Mouse (Mus musculus): ENCODE data around the gene Lexm.

Gene Lexm

DNA sequence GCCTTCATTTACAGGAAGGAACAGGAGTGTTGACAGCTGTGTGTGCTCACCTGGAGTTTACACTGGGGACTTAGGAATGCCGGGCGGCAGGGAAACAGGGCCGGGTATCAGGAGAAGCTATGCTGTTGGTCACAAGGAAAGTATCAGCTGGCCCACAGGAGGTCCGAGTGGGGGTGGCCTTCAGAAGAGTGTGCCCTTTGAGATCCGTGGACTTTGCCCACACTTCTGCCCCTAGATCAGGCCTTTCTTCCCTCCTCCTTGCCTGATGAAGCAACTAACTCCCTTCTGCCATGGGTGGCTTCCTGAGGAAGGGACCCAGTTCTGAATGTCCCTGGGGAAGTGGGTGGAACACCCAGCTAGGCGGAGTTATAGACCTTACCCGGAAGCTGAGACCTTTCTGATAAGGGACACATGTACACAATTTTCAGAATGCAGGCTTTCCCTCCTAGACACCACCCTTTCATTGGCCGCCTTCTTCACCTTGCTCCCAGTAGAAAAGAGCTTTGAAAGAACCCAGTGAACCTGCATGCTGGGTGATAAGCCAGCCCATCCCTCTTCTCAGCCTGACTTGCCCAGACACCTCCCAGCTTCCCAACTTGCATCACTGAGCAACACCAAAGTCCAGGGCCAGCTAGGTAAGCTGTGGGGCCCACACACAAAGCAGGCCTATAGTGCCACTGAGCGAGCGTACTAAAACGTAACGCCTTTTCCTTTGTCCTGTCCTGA lies 34.5 kb downstream of the Lexm start:
- no peak for DNase-seq (ENCODE audit: low read depth, low spot score)

DNA sequence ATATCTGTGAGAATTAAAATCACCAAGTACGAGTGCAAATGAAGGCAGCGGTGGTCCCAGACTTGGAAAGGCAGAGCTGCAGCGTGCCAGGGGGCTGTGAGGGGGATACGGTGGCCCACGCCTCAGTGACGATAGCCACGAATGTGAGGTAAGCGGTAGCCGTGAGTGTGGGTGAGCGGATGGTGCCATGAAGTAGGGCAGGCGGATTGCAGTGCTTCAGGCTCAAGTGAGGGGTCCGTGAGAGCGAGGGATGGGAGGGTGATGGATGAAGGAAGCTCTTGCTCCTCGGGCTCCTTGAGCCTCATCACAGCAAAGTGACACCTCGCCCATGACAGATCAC lies 35.2 kb downstream of the Lexm start:
- no peak for DNase-seq (ENCODE audit: low read depth, low spot score)

DNA sequence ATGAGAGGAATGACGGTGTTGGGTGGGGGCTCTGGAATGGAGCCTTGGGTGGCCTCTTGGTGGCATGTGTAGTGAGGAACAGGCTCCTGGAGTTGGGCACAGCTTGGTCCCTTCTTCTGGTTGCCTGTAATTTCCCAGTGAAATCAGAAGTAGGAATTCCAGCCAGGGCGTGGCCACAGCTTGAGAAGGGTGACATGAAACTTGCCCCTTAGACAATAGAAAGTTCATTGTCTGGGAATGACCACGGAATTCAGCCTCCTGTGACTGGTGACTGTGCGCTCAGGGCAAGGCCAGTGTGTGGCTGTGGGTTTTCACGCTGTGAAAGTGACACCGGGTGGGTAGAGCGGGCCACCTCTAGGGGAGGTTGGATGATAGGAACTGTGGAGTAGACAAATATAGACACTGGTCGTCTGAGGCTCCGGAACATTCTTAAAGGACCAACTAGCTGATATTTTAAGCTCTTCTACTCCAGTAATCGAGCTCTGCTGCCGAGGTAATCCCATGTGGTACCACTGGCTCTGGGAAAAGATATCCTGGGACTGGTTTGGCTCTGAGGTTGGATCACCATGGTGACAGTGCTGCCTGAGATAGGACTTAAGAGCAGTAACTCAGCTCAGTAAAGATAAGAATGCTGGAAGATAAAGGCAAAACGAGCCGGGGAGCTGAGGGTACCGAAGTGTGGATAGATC lies 35.7 kb downstream of the Lexm start:
- no peak for DNase-seq (ENCODE audit: low read depth, low spot score)

DNA sequence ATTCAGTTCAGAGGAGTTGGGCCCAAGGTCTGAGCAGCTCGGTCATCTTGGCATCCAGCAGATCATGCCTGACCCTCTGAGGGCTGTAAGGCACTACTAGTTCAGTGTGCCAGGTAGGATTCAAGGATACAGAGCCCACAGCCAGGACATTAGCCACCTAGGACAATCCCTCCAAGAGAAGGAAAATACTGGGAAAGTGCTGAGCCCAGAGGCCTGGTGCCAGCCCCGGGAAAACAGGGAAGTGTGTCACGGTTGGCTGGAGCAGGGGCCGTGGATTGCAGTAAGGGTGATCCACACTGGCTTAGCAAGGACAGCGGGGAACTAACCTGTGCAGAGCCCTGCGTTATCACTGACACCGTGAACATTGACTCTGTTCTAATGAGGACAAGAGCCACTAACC lies 39.5 kb downstream of the Lexm start:
- DNase-seq (ENCODE audit: low read depth, low spot score) = no peak

DNA sequence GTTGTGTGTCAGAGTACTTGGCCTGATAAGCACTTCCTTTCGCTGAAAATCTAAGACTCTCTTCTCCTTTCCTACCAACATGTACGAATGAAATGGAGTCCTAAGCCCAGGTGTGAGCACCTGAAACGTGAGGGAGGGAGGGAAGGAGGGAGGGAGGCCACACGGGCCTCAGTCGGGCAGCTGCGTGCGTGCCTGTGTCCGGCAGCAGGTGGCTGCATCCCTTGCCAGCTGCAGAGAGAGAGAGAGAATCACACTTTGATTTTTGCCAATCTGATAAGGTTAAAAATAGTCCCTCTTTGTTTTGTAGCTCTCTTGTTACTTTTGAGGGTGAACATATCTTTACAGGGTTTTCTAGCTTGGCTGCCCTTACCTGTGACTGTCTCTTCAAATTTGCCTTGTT lies 42.0 kb downstream of the Lexm start:
- DNase-seq (ENCODE audit: low read depth, low spot score) = no peak

DNA sequence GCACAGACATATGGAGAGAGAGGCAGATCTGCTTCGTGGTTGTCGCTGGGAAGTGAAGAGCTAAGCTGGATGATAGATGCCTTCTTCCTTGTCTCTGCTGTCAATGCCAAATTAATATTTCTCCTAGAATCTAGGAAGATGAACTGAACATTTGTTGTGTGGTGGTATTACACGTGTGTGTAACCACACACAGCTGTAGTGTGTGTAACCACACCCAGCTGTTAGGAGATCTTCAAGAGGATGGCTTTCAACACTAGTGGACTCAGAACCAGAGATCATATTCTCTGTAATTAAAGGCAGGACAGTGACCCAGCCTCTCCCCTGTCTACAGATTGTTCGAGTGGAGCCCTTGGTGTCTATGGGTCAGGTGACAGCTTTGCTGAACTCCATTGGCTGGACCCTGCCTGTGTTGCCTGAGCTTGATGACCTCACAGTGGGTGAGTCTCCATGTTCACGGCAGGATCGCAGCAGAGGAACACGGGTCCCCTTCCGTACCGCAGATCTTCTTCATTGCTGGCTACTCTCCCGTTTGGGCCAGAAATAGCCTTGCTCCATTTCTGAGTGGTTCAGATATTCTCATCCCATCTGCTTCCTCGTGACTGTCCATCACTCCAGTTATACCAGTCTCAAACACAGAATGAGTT lies 45.8 kb downstream of the Lexm start:
- no peak for DNase-seq (ENCODE audit: low read depth, low spot score)

DNA sequence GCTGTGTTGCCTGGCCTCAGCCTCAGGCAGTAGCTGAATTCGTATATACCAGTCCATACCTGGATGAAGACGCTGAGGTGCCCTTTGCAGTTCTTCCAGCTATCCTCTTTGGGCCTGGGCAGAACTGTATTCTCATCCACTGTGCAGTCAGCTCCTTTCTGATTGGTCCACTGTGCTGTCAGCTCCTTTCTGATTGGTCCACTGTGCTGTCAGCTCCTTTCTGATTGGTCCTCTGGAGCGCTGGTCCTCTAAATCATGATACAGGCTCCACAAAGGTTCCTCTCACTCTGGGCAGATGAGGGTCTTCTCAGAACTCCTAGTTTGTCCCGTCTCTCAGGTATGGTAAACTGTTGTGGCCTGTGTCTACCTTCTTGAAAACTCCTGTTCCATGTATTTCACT lies 47.4 kb downstream of the Lexm start:
- DNase-seq (ENCODE audit: low read depth, low spot score) = no peak

DNA sequence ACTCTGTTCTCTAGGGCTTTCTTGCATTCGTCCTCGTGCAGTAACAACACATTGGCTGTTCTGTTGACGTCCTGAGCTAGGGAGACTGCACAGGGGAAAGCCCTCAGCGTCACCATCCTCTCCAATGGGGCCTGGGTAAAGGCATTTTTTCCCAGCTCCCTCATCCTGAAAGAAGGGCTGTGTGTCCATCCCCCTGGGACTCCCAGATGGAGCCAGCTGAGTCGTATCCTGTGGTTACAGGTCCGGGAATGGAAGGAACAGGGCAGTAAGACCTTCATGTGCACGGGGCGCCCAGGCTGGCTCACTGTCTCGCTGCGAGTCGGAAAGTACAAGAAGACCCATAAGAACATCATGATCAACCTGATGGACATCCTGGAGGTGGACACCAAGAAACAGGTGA lies 52.9 kb downstream of the Lexm start:
- DNase-seq (ENCODE audit: low read depth, low spot score) = no peak

DNA sequence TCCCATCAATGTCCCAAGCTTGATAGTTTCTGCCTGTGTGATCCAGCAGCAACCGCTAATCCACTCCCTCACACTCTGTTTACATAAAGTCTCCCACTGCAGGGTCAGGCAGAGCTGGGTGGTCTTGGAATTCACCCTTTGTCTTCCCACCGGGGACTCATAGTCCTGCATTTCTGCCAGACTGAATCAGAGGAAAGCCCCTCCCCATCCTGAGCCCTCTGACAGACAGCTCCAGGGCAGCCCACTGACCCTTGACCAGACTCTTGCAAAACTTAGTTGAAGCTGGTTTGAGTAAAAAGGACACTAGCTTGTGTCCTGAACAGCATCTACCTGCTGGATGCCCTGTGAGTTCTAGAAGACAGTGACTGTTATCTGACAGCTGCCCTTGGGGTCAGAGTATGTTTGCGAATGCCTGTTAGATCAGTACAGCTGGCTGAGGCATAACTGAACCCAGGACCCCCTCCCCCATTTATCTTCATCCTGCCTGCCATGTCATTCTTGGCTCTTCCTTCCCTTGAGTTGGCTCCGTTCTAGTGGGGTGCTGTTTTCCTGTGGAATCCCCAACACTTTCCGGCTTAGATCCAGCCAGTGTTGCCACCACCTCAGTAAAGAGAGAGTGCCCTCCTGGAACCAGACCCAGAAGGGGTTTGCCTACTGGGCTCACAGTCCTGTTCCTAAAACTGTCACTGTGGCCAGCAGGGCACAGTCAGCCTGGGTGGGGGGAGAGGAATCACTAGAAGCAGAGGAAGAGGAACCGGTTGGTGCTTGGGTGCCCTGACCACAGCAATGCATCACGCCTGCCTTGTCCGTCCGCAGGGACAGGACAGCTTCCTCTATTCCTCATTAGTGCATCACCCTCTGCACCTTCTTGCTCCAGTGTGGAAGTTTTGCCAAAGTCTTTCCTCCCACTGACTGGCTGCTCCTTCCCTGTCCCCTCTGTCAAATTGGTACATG lies 53.9 kb downstream of the Lexm start:
- DNase-seq (ENCODE audit: low read depth, low spot score) = no peak

DNA sequence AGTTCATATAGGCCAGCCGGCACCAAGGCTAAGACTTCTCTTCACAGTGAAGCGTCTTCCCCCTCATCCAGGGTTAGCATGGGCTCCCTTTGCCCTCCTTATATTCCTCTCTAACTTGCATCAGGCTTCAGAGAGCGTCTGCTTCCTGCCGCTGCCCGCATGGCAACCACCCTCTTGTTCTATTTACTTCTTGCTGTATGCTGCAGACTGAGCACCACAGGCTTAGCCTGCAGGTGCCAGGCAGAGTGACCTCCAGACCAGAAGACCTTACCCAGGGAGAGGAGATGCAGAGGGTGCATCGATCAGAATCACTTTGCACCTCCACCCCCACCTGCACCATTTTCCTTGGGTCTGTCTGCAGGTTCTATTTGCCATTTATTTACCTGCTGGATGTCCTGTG lies 55.0 kb downstream of the Lexm start:
- no peak for DNase-seq (ENCODE audit: low read depth, low spot score)

DNA sequence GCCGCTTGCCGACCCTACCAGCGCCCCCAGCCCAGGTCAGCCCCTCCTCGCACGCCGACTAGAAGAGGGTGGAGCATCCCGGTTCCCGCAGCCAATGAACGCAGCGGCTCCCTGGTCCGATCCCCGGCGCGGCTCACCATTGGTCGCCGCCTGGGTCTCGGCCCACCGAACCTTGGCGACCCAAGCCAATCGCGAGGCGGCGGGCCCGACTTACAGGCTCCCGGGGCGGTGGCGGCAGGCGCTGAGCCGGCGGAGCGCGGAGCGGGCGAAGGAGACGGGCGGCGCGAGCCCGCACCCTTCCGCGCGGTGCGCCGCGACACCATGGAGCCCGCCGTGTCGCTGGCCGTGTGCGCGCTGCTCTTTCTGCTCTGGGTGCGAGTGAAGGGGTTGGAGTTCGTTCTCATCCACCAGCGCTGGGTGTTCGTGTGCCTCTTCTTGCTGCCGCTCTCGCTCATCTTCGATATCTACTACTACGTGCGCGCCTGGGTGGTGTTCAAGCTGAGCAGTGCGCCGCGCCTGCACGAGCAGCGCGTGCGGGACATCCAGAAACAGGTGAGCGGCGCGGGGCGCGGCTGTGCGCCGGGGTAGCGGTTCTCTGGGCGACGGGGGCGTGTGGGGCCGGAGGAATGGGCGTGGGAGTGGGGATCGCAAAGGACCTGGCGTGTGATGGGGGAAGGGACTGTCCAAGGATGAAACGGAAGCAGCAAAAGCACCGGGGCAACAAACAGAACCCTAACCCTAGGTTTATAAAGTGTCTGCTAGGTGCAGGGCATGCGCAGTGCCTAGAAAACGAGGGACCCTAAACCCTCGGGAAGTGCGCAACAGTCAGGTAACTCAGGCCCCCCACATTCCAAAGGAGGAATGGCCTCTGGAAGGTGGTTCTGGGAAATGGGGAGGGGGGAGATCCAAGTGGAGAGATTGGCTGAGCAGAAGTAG lies 55.9 kb downstream of the Lexm start, which contains the start of gene Dhcr24:
Gene Dhcr24, plus strand, starts transcription at position 193 of the 936 bp plus-strand sequence.
- DNase-seq (ENCODE audit: low read depth, low spot score) = peak; percentile 61

DNA sequence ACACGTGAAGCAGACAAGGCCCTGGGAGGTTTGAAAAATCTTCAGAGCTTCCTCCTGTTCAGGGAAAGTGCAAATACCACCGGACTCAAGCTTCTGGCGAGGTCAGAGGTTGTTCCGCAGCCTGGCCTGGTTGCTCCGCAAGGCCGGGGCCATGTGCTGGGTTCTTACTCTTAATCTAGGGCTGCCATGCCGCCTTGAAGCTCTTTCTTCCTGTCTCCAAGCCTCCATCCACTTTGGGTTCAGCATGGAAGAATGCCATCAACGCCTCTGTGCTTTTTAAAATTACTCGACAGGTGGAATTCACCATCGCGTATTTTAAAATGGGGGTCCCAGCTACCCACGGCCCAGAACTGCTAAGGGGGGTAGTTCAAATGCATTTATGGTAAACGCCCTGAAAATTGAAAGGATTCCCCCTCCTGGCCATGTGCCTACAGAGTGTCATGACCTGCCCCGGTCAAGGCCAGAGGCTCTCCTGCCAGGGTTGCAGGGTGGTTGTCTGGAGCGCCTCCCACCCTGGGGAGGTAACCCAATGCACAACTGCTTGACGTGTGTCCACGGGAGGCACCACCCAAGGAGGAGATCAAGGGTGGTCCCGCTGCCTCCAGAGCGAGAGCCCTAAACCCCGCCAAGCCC lies 56.7 kb downstream of the Lexm start:
- DNase-seq (ENCODE audit: low read depth, low spot score) = no peak

DNA sequence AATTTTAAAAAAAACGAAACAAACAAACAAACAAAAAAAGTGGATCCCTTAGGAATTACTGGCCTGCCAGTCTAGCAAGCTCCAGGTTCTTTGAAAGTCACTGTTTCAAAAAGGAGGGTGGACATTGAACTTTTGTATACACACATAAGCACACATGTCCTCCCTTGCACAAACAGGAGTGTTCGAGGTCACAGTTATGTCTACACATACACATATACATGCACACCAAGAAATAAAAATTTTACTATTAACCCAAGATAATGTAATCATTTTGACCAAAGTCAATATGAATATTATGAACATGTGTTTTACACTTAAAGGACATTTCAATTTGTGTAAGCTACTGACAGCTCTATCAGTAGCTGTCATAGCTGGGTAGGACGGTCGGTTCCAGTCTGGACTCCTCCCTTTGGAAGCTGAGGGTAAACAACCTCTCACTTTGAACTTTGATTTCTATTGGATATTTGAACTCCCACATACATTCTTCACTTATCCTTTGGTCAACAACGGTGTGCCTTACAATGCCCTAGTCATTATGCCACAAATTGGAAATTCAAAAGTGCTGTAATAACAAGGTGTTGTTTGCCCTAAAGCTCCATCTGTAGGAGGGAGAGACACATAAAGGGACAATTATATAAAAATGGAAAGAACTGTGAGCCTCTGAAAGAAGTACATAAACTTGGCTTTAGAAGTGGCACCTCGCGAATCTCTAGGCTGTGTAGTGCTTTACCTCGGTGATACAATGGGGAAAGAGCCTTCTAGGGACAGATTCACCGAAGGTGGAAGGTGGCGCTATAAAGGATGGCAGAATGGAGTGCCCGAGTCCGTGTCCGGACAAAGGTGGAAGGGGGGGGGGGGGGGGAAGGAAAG lies 57.5 kb downstream of the Lexm start:
- DNase-seq (ENCODE audit: low read depth, low spot score) = no peak

DNA sequence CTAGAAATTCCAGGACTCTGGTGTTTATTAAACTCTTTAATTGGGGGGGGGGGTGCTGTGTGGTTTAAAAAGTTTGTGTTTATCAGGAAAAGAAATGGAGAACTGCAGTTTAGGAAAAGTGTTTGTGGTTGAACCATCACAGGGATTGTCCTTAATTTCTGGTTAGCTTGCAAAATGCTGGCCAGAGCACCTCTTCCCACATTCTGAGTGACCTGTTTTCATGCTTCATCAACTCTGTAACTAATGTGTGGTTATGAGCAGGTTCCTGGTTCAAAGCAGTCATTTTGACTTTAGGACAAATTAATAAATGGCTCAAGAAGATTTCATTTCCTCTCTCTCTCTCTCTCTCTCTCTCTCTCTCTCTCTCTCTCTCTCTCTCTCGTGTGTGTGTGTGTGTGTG lies 59.1 kb downstream of the Lexm start:
- no peak for DNase-seq (ENCODE audit: low read depth, low spot score)

DNA sequence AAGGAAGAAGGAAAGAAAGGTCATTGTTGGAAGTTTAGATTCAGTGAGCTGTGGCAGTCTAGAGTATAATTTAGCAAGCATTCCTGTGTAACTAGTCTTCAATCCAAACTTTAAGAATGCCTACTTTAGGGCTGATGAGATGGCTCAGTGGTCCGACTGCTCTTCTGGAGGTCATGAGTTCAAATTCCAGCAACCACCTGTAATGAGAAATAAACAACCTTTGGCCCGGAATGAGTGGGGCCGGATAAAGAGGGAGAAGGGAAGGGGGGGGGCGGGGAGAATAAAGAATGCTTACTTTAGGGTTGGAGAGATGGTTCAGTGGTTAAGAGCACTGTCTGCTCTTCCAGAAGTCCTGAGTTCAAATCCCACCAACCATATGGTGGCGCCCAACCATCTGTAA lies 59.8 kb downstream of the Lexm start:
- no peak for DNase-seq (ENCODE audit: low read depth, low spot score)

DNA sequence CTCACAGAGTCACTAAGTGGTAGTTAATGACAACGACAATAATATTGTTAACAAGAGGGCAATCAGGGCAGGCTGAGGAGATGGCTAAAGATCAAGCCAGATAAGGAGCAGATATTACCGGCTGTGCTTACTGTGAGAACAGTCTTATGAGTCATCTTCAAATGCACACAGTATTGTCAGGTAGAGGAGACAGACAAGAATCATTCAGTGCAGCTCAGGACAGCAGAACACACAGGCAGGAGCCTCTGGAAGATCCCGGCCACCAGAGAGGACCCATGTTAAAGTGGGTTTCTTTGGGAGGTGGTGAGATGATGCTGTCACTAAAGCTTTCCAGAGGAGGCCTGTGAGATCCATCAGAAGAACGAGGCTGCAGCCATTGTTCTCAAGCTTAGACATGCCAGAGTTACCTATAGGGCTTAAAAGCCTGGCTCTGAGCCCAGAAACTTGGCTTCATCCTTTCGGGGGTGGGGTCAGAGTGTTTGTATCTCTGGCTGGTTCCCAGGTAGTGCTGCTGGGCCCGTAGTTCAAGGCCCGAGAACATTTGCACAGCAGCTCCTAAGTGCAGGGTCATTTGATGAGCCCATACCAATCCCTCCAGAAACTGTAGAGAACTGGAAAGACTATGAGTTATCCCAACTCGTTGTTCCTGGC lies 66.4 kb downstream of the Lexm start:
- no peak for DNase-seq (ENCODE audit: low read depth, low spot score)

DNA sequence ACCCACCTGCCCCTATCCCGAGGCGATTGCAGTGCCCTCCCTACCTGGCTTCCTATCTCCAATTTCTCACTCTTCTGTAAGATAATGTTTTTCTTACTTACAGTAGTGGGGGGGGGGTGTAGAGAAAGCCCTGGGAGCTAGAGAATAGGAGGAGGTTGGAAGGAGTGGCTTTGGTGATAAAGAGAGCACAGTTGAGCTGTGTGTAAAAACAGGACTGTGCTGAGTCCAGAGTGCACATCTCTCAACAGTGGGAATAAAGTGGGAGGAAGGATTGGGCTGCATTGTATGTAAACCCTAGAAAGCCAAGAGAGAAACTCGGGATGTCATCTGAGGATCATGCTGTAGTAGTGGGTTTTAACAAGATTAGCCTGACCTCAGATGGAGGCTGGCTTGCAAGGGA lies 68.9 kb downstream of the Lexm start:
- DNase-seq (ENCODE audit: low read depth, low spot score) = no peak

DNA sequence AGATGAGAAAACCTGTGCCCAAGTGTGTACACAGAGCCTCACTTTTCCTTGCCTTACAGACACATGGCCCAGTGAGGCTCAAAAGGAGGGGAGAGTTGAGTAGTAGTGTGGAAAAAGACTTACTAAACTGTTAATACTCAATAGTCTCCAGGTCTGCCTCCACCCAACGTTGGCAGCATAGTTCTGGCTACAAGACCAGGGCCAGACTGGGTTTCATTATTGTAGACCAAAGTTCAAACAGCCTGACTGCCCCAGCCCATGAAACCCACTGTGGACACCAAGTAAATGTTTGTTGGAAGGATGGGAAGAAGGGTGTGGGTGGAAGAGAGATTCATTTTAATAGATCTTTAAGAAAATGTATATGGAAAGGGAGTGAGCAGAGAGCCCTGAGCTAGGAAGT lies 70.1 kb downstream of the Lexm start:
- DNase-seq (ENCODE audit: low read depth, low spot score) = no peak

DNA sequence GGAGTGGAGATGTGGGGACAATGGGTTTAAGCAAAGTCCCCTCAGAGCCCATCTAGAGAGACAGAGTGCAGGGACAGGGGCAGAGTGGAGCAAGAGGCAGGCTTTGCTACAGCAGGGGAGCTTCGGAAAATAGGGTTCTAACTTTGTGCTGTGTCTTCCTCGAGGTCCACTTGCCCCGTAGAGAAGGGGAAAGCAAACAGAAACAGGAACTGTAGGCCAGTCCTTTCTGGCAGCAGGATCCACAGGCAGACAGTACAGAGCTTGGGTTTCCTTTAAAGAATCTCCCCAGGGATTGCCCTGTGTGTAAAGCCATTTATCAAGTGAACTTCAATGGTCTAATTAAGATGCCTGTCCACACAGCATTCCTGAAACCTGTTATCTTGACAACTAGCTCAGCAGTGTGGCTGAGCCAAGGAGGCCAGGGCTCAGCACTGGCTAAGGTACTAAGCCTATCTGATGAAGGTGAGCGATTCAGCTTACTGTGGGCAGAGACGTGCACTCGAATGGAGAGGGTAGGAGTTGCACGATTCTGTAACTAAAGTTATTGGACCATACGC lies 71.1 kb downstream of the Lexm start:
- no peak for DNase-seq (ENCODE audit: low read depth, low spot score)

Measured in retina, adult 2 months (tissue).